Mouse (Mus musculus) ES-Bruce4 (cell line): ENCODE measurements around the gene Sorcs2. TPM values are rescaled to one million over a fixed set of nuclear protein-coding genes. Genes with fewer than 3 reads are reported as not detected.

Source experiments
- H3K27ac ChIP-seq: 2 replicates; pipeline ENCODE4 v1.5.1; 2012; ENCODE audit warnings: low read length, inconsistent platforms; ENCODE audit not compliant: insufficient read depth
- H3K27me3 ChIP-seq: 2 replicates; pipeline ENCODE4 v1.6.1; 2012; ENCODE audit warnings: mild to moderate bottlenecking, low read length, inconsistent platforms; ENCODE audit not compliant: control insufficient read depth, poor library complexity, insufficient read depth, severe bottlenecking
- H3K36me3 ChIP-seq: 2 replicates; pipeline ENCODE4 v1.6.1; 2012; ENCODE audit warnings: inconsistent platforms, mild to moderate bottlenecking, low read length, moderate library complexity; ENCODE audit not compliant: control insufficient read depth, poor library complexity, insufficient read depth, severe bottlenecking
- H3K4me1 ChIP-seq: one replicate; pipeline ENCODE4 v1.8.1; 2011; ENCODE audit warnings: low read length; ENCODE audit not compliant: control insufficient read depth, insufficient read depth
- H3K4me3 ChIP-seq: 2 replicates; pipeline ENCODE4 v1.5.1; 2011; ENCODE audit warnings: low read depth, mild to moderate bottlenecking, low read length
- H3K9ac ChIP-seq: 2 replicates; pipeline ENCODE4 v1.6.1; 2012; ENCODE audit warnings: low read depth, mild to moderate bottlenecking, inconsistent platforms; ENCODE audit not compliant: poor library complexity, severe bottlenecking
- H3K9me3 ChIP-seq: replicated peaks from 2 replicates; pipeline ENCODE4 v1.6.1; 2012; ENCODE audit warnings: mild to moderate bottlenecking, low read length, inconsistent platforms; ENCODE audit not compliant: control insufficient read depth, poor library complexity, insufficient read depth, severe bottlenecking
- CTCF ChIP-seq: IDR thresholded peaks from one replicate; pipeline ENCODE4 v1.8.1; 2011; ENCODE audit warnings: low read depth, low read length
- EP300 ChIP-seq: IDR thresholded peaks from 2 replicates; pipeline ENCODE4 v1.6.1; 2011; ENCODE audit warnings: low read depth, low read length; ENCODE audit not compliant: insufficient read depth
- POLR2A ChIP-seq: IDR thresholded peaks from one replicate; pipeline ENCODE4 v1.8.1; 2011; ENCODE audit warnings: low read length; ENCODE audit not compliant: insufficient read depth
- polyA plus RNA-seq: library from polyadenylated mRNA; stranded (reverse); fragments of >200 nt; gene quantifications from 2 replicates; pipeline ENCODE4 v1.2.4, GENCODE M21; 2011; ENCODE audit warnings: low read depth; ENCODE audit not compliant: missing spikeins, insufficient read depth, insufficient read length

Gene Sorcs2
- polyA plus RNA-seq, 1 experiment: 1.2 TPM

- TF ChIP-seq EP300 (no peak), POLR2A (no peak), CTCF (no peak)
- no peaks in the 10 kb centered on the region for H3K9me3 ChIP-seq
- no peaks in the 10 kb centered on the region for H3K4me1 ChIP-seq
- no peaks in the 10 kb centered on the region for H3K27me3 ChIP-seq
- no peak overlapping the region for H3K9ac ChIP-seq
- no peak overlapping the region for H3K4me3 ChIP-seq
- H3K27ac ChIP-seq: no peak overlapping the region
- no peaks in the 10 kb centered on the region for H3K36me3 ChIP-seq
These were observed 282.4 kb downstream of the Sorcs2 start for GRCm38 (mm10) chr5:36115519-36115918.

GRCm38 (mm10) chr5:36113696-36114095 lies 284.2 kb downstream of the Sorcs2 start:
- Histone ChIP-seq H3K36me3 (no peaks in the 10 kb centered on the region), H3K27me3 (no peaks in the 10 kb centered on the region), H3K9me3 (no peaks in the 10 kb centered on the region), H3K9ac (no peak overlapping the region), H3K4me3 (no peak overlapping the region), H3K27ac (no peak overlapping the region), H3K4me1 (no peaks in the 10 kb centered on the region)
- TF ChIP-seq EP300: no peak
- TF ChIP-seq CTCF: no peak
- TF ChIP-seq POLR2A: no peak

GRCm38 (mm10) chr5:36112696-36113095 lies 285.2 kb downstream of the Sorcs2 start:
- no peaks in the 10 kb centered on the region for H3K36me3 ChIP-seq
- H3K9ac ChIP-seq: no peak overlapping the region
- no peak overlapping the region for H3K4me3 ChIP-seq
- no peaks in the 10 kb centered on the region for H3K27me3 ChIP-seq
- H3K4me1 ChIP-seq: no peaks in the 10 kb centered on the region
- no peaks in the 10 kb centered on the region for H3K9me3 ChIP-seq
- H3K27ac ChIP-seq: no peak overlapping the region
- TF ChIP-seq EP300 (no peak), CTCF (no peak), POLR2A (no peak)

- Histone ChIP-seq H3K9me3 (no peaks in the 10 kb centered on the region), H3K4me3 (no peak overlapping the region), H3K36me3 (no peaks in the 10 kb centered on the region), H3K4me1 (no peaks in the 10 kb centered on the region), H3K9ac (no peak overlapping the region), H3K27ac (no peak overlapping the region), H3K27me3 (no peaks in the 10 kb centered on the region)
- TF ChIP-seq CTCF (no peak), POLR2A (no peak), EP300 (no peak)
These were observed 286.4 kb downstream of the Sorcs2 start for GRCm38 (mm10) chr5:36111516-36111915.

- Histone ChIP-seq H3K4me3 (no peak overlapping the region), H3K27me3 (no peaks in the 10 kb centered on the region), H3K9me3 (no peaks in the 10 kb centered on the region), H3K36me3 (no peaks in the 10 kb centered on the region), H3K27ac (no peak overlapping the region), H3K9ac (no peak overlapping the region), H3K4me1 (no peaks in the 10 kb centered on the region)
- no peak for TF ChIP-seq CTCF
- no peak for TF ChIP-seq POLR2A
- TF ChIP-seq EP300: no peak
These were observed 289.5 kb downstream of the Sorcs2 start for GRCm38 (mm10) chr5:36108339-36108887.

- no peaks in the 10 kb centered on the region for H3K27me3 ChIP-seq
- no peaks in the 10 kb centered on the region for H3K4me1 ChIP-seq
- H3K27ac ChIP-seq: no peak overlapping the region
- no peak overlapping the region for H3K9ac ChIP-seq
- no peak for TF ChIP-seq EP300
- TF ChIP-seq POLR2A: no peak
- TF ChIP-seq CTCF: no peak
- H3K9me3 ChIP-seq: no peaks in the 10 kb centered on the region
- no peak overlapping the region for H3K4me3 ChIP-seq
- no peaks in the 10 kb centered on the region for H3K36me3 ChIP-seq
These were observed 294.5 kb downstream of the Sorcs2 start for GRCm38 (mm10) chr5:36103483-36103882.
